Mouse (Mus musculus): ENCODE results near the gene Cyp2t4. TPM values are rescaled to one million over a fixed set of nuclear protein-coding genes. Genes with fewer than 3 reads are reported as not detected.

Cyp2t4 gene
- polyA plus RNA-seq, 1 experiment from 2014 or later, result not detected

DNA sequence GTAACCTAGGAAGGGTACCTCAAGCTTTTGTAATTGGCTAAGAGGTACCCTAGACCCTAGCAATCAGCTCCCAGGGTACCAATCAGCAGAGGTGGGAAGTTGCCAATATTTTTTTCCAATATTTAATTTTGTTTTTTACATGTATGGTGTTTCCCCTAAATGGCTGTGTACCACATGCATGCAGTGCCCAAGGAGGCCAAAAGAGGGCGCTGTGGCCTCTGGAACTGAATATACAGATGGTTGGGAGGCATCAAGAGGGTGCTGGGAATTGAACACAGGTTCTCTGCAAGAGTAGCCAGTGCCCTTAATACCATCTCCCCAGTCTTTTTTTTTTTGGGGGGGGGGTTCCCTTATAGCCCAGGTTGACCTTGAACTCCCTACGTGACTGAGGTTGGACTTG is 22.1 kb upstream of the Cyp2t4 start:
- peaks cover 7% of the 10 kb centered on the region; the same call in 1 of the 2 replicates for H3K9me3 ChIP-seq
- H3K4me1 ChIP-seq (replicated peaks), result no peaks in the 10 kb centered on the region
- no peak overlapping the region for H3K27ac ChIP-seq
- H3K4me3 ChIP-seq, result no peak overlapping the region
- H3K27me3 ChIP-seq (ENCODE audit: insufficient read depth, poor library complexity, severe bottlenecking), result no peaks in the 10 kb centered on the region
- H3K36me3 ChIP-seq, result no peaks in the 10 kb centered on the region
- no peak for DNase-seq (ENCODE audit: low spot score)
- WGBS, result 63% methylated on average over 2 of the region's 2 CpGs

DNA sequence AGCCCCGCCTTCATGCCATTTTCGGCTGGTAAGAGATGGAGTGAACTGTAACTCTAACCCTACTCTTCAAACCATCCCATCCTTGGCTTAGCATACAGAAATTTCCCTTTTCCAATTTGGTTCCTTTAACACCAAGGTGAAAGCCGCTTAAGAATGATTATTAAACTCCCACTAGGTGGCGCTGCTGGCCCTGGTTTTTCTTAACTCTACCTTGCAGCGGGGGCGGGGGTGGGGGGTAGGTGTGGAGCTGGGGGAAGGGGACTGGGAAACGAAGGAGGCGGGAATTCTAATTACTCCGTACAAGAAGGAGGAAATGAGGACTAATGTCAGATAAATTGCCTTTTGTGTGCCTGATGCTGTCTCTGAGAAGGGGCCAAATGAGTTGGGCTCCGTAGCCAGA is 20.9 kb upstream of the Cyp2t4 start:
- DNase-seq (ENCODE audit: low spot score), result peak; percentile 46
- no peaks in the 10 kb centered on the region for H3K27me3 ChIP-seq (ENCODE audit: insufficient read depth, poor library complexity, severe bottlenecking)
- peaks cover 7% of the 10 kb centered on the region; the same call in 1 of the 2 replicates for H3K9me3 ChIP-seq
- no peak overlapping the region for H3K27ac ChIP-seq
- 21% methylated on average over 10 of the region's 10 CpGs for WGBS
- H3K4me3 ChIP-seq, result no peak overlapping the region
- H3K36me3 ChIP-seq, result no peaks in the 10 kb centered on the region
- H3K4me1 ChIP-seq (replicated peaks), result no peaks in the 10 kb centered on the region

DNA sequence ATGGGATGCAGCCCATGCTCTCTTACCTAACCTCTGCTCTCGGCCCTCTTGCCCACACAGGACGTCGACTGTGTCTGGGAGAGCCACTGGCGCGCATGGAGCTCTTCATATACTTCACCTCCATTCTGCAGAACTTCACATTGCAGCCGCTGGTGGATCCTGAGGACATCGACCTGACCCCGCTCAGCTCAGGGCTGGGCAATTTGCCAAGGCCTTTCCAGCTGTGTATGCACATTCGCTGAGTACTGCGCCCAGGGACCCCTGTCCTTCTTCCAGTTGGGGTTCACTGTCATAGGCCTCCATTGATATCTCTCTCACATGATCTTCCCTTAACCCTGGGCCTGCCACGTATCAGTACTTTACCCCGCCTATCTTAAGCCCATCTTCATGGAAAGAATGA is 20.4 kb upstream of the Cyp2t4 start:
- no peak for DNase-seq (ENCODE audit: low spot score)
- WGBS, result 80% methylated on average over 12 of the region's 12 CpGs
- peaks cover 7% of the 10 kb centered on the region; the same call in 1 of the 2 replicates for H3K9me3 ChIP-seq

DNA sequence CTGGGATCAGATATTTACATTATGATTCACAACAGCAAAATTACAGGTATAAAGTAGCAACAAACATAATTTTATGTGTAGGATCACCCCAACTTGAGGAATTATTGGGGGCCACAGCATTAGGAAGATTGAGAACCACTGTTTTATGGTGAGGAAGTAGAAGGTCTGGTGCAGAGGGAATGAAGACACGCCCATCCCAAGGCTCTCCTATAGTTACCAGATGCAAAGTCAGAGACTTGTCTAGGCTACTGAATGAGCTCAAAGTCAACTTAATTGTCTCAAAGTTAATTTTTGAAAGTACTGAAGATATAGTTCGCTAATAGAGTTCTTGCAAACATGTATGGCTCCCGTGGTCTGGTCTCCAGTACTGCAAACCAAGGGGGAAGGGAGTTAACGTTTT is 19.8 kb upstream of the Cyp2t4 start:
- Histone ChIP-seq H3K27me3 (ENCODE audit: insufficient read depth, poor library complexity, severe bottlenecking) (no peaks in the 10 kb centered on the region), H3K36me3 (no peaks in the 10 kb centered on the region), H3K9me3 (peaks cover 7% of the 10 kb centered on the region; the same call in 1 of the 2 replicates), H3K27ac (no peak overlapping the region), H3K4me3 (no peak overlapping the region), H3K4me1 (replicated peaks) (no peaks in the 10 kb centered on the region)
- DNase-seq (ENCODE audit: low spot score), result no peak
- 84% methylated on average over 4 of the region's 4 CpGs for WGBS

More for the DNA sequence above, 20.4 kb upstream of the Cyp2t4 start:
- no peak overlapping the region for H3K4me3 ChIP-seq
- no peaks in the 10 kb centered on the region for H3K36me3 ChIP-seq
- no peak overlapping the region for H3K27ac ChIP-seq
- H3K27me3 ChIP-seq (ENCODE audit: insufficient read depth, poor library complexity, severe bottlenecking), result no peaks in the 10 kb centered on the region
- no peaks in the 10 kb centered on the region for H3K4me1 ChIP-seq (replicated peaks)

DNA sequence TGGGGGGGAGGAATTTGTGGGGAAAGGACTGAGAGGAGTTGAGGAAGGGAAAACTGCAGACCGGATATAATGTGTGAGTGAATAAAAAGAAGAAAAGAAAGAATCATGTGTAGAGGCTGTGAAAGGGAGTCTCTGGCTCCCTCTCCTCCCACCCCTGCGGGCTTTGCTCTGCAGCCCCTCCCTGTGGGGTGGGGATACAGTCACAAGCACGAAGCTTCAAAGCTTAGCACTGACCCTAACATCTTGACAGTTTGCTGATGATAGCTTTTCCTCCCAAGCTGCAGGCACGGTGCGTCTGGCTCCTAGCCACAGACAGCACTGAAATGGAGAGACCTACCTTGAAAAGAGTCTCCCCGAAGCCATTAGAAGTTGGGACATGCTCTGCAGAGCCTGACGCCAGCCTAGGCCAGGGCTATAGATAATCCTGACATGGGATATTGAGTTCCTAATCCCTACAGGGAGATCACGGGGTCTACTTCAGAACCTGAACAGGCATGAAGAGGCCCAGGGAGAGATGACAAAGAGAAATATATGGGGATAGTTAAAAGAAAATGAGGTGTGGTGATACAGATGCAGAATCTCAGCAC is 17.0 kb upstream of the Cyp2t4 start:
- DNase-seq (ENCODE audit: low spot score), result no peak
- WGBS, result 75% methylated on average over 8 of the region's 8 CpGs
- Histone ChIP-seq H3K27ac (no peak overlapping the region), H3K27me3 (ENCODE audit: insufficient read depth, poor library complexity, severe bottlenecking) (no peaks in the 10 kb centered on the region), H3K36me3 (no peaks in the 10 kb centered on the region), H3K9me3 (peaks cover 16% of the 10 kb centered on the region), H3K4me3 (no peak overlapping the region), H3K4me1 (replicated peaks) (no peaks in the 10 kb centered on the region)

DNA sequence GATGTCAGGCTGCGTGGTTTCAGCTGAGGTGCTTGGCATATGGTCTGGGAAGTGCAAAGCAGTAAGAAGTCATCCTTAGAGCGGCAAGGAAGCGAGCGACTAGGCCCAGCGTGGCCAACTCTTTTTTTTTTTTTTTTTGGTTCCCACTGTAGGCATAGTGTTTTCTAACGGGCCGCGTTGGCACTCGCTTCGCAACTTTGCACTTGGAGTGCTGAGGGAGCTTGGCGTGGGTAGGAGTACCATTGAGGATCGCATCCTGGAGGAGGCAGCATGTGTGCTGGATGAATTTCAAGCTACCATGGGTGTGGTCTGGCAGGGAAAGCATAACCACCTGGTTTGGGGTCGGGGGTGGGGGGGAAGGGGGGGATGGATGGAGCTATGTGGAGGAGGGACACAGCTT is 2.5 kb downstream of the Cyp2t4 start:
- Histone ChIP-seq H3K9me3 (no peaks in the 10 kb centered on the region), H3K36me3 (peaks cover 36% of the 10 kb centered on the region), H3K27ac (no peak overlapping the region), H3K4me3 (no peak overlapping the region), H3K4me1 (replicated peaks) (peaks cover 11% of the 10 kb centered on the region), H3K27me3 (ENCODE audit: insufficient read depth, poor library complexity, severe bottlenecking) (no peaks in the 10 kb centered on the region)
- DNase-seq (ENCODE audit: low spot score), result no peak
- WGBS, result 83% methylated on average over 13 of the region's 13 CpGs

DNA sequence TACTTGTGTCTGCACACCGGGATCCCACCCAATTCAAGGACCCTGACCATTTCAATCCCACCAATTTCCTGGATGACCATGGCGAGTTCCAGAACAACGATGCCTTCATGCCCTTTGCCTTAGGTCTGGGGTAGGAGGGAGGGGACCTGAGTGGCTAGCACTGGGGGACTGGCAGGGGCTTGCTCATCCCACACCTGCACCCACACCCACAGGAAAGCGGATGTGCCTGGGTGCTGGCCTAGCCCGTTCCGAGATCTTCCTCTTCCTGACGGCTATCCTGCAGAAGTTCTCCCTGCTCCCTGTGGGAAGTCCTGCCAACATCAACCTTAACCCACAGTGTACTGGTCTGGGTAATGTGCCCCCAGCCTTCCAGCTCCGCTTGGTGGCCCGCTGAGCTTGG is 4.7 kb downstream of the Cyp2t4 start:
- peaks cover 33% of the 10 kb centered on the region for H3K4me1 ChIP-seq (replicated peaks)
- no peak for DNase-seq (ENCODE audit: low spot score)
- H3K27ac ChIP-seq, result no peak overlapping the region
- H3K4me3 ChIP-seq, result no peak overlapping the region
- no peaks in the 10 kb centered on the region for H3K9me3 ChIP-seq
- H3K36me3 ChIP-seq, result peaks cover 58% of the 10 kb centered on the region
- 95% methylated on average over 9 of the region's 9 CpGs for WGBS
- no peaks in the 10 kb centered on the region for H3K27me3 ChIP-seq (ENCODE audit: insufficient read depth, poor library complexity, severe bottlenecking)

DNA sequence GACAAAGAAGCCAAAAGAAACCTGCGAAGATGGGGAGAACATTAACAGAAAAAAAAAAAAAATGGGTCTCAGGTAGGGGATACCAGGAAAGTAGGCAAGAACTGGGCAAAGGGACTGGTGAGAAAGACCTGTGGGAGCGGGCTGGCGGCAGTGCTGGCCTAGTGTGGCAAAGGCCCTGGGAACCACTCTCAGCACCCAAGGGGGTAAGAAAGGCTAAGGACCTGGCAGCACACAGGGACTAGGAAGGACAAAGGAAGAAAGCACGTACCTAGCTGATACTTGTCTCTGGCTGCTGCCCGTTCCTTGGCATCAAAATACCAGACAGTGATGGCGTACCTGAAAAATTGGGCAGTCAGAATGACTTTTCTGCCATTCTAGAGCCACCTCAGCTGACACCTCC is 5.7 kb downstream of the Cyp2t4 start:
- peaks cover 69% of the 10 kb centered on the region for H3K36me3 ChIP-seq
- H3K4me1 ChIP-seq (replicated peaks), result peaks cover 43% of the 10 kb centered on the region
- WGBS, result 95% methylated on average over 6 of the region's 6 CpGs

DNA sequence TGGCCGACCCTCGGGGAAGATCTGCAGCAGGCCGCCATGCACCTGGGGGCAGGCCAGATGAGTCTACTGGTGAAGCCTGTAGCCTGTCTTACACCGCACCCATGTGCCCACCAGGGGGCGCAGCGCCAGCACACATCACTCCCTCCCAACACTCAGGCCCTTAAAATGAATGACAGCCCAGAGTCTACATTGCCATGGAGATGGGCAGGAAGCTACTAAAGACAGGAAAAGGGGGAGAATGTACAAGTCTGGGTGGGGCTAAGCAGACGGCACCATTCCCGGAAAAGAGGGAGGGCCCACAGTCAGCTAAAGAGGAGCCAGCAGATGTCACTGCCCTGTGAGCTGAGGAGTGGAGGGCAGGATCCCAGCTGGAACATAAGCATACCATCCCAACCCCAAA is 6.4 kb downstream of the Cyp2t4 start:
- 19% methylated on average over 8 of the region's 8 CpGs for WGBS
- Histone ChIP-seq H3K4me3 (no peak overlapping the region), H3K36me3 (peaks cover 75% of the 10 kb centered on the region), H3K4me1 (replicated peaks) (peaks cover 50% of the 10 kb centered on the region), H3K27me3 (ENCODE audit: insufficient read depth, poor library complexity, severe bottlenecking) (no peaks in the 10 kb centered on the region), H3K9me3 (no peaks in the 10 kb centered on the region), H3K27ac (0 out of 2 replicates have a peak overlapping the region, but pooled peaks have one; percentile 0)
- peak; percentile 85 for DNase-seq (ENCODE audit: low spot score)

More for the DNA sequence above, 5.7 kb downstream of the Cyp2t4 start:
- H3K27ac ChIP-seq, result no peak overlapping the region
- H3K27me3 ChIP-seq (ENCODE audit: insufficient read depth, poor library complexity, severe bottlenecking), result no peaks in the 10 kb centered on the region
- DNase-seq (ENCODE audit: low spot score), result no peak
- H3K9me3 ChIP-seq, result no peaks in the 10 kb centered on the region
- H3K4me3 ChIP-seq, result no peak overlapping the region

DNA sequence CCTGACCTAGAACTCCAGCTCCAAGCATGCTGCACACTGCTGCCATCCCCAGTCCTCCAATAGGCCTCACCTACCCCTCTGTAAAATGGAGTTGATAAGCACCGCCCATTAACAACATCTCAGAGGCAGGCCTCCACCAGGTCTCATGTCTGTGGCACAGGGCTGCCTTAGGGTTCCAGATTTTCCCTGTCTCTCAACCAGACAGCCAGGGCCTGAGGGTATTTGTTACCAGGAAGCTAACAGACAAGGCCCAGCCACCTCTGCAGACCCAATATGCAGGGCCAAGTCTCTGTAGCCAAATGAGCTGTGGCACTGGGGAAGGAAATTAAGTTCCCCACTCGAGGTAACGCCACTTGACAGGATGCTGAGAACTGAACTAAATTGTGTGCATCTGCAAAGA is 7.4 kb downstream of the Cyp2t4 start:
- WGBS, result 83% methylated on average over 3 of the region's 3 CpGs
- peaks cover 81% of the 10 kb centered on the region for H3K36me3 ChIP-seq
- H3K9me3 ChIP-seq, result no peaks in the 10 kb centered on the region
- H3K4me1 ChIP-seq (replicated peaks), result peaks cover 60% of the 10 kb centered on the region
- no peak for DNase-seq (ENCODE audit: low spot score)
- H3K4me3 ChIP-seq, result no peak overlapping the region
- no peaks in the 10 kb centered on the region for H3K27me3 ChIP-seq (ENCODE audit: insufficient read depth, poor library complexity, severe bottlenecking)
- H3K27ac ChIP-seq, result no peak overlapping the region

DNA sequence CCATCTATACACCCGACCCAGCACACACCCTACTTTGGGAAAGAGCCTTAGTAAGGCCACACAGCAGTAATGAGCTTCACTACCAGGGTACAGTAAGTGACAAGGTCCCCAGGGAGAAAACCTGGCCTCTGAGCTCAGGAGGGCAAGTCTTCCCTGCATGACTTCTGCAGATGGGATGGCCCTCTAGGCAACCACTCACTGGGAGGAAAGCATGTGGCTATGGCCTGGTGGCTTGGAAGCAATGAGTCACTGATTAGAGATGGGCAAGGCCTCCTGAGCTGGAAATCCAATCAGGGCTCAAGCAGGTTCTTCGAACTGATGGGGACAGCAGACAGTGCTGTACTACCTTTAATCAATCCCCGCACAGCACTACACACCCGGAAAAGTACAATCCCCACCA is 8.2 kb downstream of the Cyp2t4 start:
- DNase-seq (ENCODE audit: low spot score), result no peak
- H3K9me3 ChIP-seq, result no peaks in the 10 kb centered on the region
- peaks cover 80% of the 10 kb centered on the region for H3K36me3 ChIP-seq
- peaks cover 60% of the 10 kb centered on the region for H3K4me1 ChIP-seq (replicated peaks)
- 86% methylated on average over 4 of the region's 4 CpGs for WGBS
- no peaks in the 10 kb centered on the region for H3K27me3 ChIP-seq (ENCODE audit: insufficient read depth, poor library complexity, severe bottlenecking)
- H3K27ac ChIP-seq, result no peak overlapping the region
- 0 out of 2 replicates have a peak overlapping the region, but pooled peaks have one; percentile 6 for H3K4me3 ChIP-seq

DNA sequence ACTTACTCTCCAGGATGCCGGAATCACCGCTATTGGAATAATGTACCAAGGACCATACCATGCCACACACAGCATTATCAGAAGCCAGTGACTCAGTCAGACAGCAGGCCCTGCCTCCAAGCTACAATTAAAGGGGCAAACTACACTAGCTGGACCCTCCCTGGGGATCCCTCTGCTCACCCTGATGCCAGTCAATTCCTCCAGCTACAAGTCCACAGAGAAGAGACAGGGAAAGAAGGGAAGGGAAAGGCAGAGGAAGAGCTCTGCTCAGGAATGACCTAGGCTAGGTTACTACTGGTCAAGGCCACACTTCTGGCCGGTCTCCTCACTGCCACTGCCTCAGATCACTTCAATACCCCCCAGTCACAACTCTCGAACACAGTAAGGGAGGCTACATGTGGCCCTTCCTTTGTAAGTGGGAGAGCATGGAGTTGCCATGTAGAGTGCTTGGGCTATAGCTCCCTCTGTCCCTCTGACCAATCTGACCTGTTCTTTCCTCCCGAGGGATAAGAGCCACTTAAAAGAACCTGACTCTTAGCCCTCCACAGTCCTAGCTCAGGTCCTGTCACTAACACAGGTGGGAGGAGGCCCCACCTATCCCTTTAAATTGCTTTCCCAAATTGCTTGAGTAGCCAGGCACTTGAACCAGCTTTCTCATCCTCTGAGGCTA is 9.4 kb downstream of the Cyp2t4 start:
- H3K4me1 ChIP-seq (replicated peaks), result peaks cover 68% of the 10 kb centered on the region

DNA sequence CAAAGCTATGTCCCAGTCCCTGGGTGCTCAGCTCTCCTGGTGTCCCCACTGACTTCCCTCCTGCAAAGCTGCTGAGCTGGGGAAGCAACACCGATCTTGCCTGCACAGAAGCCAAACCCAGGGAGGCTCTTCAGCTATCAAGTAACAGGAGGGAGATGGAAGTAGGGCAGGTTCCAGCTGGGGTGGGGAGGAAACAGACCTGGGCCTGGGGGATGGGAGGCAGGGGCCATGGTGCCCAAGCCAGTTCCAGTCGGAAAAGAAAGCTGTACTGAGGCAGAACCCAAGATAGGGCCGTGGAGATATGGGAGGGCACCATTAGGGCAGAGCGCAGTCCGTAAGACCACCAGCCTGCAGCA is 9.9 kb downstream of the Cyp2t4 start:
- WGBS, result 89% methylated on average over 5 of the region's 5 CpGs
- H3K36me3 ChIP-seq, result peaks cover 65% of the 10 kb centered on the region
- no peaks in the 10 kb centered on the region for H3K9me3 ChIP-seq
- H3K4me1 ChIP-seq (replicated peaks), result peaks cover 68% of the 10 kb centered on the region
- H3K4me3 ChIP-seq, result peak overlapping the region; percentile 69; the same call in 1 of the 2 replicates
- H3K27me3 ChIP-seq (ENCODE audit: insufficient read depth, poor library complexity, severe bottlenecking), result no peaks in the 10 kb centered on the region
- no peak for DNase-seq (ENCODE audit: low spot score)
- no peak overlapping the region for H3K27ac ChIP-seq

More for the DNA sequence above, 9.4 kb downstream of the Cyp2t4 start:
- no peak overlapping the region for H3K27ac ChIP-seq
- peaks cover 70% of the 10 kb centered on the region for H3K36me3 ChIP-seq
- no peaks in the 10 kb centered on the region for H3K9me3 ChIP-seq
- no peaks in the 10 kb centered on the region for H3K27me3 ChIP-seq (ENCODE audit: insufficient read depth, poor library complexity, severe bottlenecking)
- WGBS, result 85% methylated on average over 5 of the region's 5 CpGs
- DNase-seq (ENCODE audit: low spot score), result no peak
- H3K4me3 ChIP-seq, result peak overlapping the region; percentile 69

Measured in hindbrain, embryonic 10.5 days (tissue).